Mouse (Mus musculus): ENCODE measurements around the gene Ano10.

- TF ChIP-seq GATA1 (IDR thresholded peaks at IDR 0.05; ENCODE audit: borderline replicate concordance, low read length) (no peak), FLI1 (IDR thresholded peaks at IDR 0.05; ENCODE audit: low read length) (no peak)
Observed at GRCm38 (mm10) chr9:122198621-122199020, 95.6 kb downstream of the Ano10 start.

Measured in megakaryocyte, embryonic 14.5 days (primary cell).